In genomic region chr5:33505786-33506185, GRCm38 (mm10) we compare ENCODE assay signal across 17 mouse cellular contexts.
DNase-seq lines count a peak whose midpoint lies in the region; ATAC-seq lines count a peak whose summit lies in the region.
"Had no signal": no experiment of that assay in that cellular context is flagged by ENCODE, and none has a peak within 500 bp of the region (broad histone marks: within the 10 kb centered on the region; RNA-seq: fewer than 3 reads in every experiment).

No protein-coding gene starts in this region.

- no peak overlapping the region for H3K4me2 ChIP-seq in midbrain, embryonic 11.5 days
- no peak overlapping the region for H3K4me2 ChIP-seq in neural tube, embryonic 11.5 days (ENCODE audit: low read depth)

- peaks cover 14% of the 10 kb centered on the region; the same call in 1 of the 2 replicates for H3K27me3 ChIP-seq in midbrain, embryonic 10.5 days (ENCODE audit: low read depth, poor library complexity, severe bottlenecking)
- H3K27me3 ChIP-seq in midbrain, embryonic 11.5 days (ENCODE audit: control insufficient read depth, insufficient read depth, low read length) = no peaks in the 10 kb centered on the region
- peaks cover 7% of the 10 kb centered on the region; the same call in 1 of the 2 replicates for H3K27me3 ChIP-seq in neural tube, embryonic 11.5 days (ENCODE audit: control insufficient read depth, insufficient read depth, low read length)

- peak; percentile 69 for DNase-seq in embryo, embryonic 10 days (ENCODE audit: low spot score)
- DNase-seq in embryo, embryonic 9.5 days (ENCODE audit: extremely low spot score) = no peak
- no peak for DNase-seq in midbrain, embryonic 10.5 days (ENCODE audit: low spot score)
- no peak for DNase-seq in midbrain, embryonic 11.5 days (ENCODE audit: low spot score, missing footprints)
- peak; percentile 76 for DNase-seq in forelimb bud, embryonic 11.5 days (ENCODE audit: low read depth, low spot score)
- DNase-seq in neural tube, embryonic 11.5 days (ENCODE audit: low spot score) = peak; percentile 44
- DNase-seq in layer of hippocampus, adult 11-12 months (ENCODE audit: low spot score) = no peak
- DNase-seq: adrenal gland, adult 8-10 months; cerebellum, adult 9-11 months; heart, adult 18-20 months; heart, postnatal 36 days; lung, postnatal 36 days; spleen, adult 18-20 months had no signal

- peaks cover 64% of the 10 kb centered on the region for H3K4me1 ChIP-seq in midbrain, embryonic 10.5 days
- peaks cover 16% of the 10 kb centered on the region for H3K4me1 ChIP-seq in midbrain, embryonic 11.5 days (ENCODE audit: control insufficient read depth, insufficient read depth, low read length)
- H3K4me1 ChIP-seq in neural tube, embryonic 11.5 days (ENCODE audit: control insufficient read depth, insufficient read depth, low read length) = peaks cover 19% of the 10 kb centered on the region

- WGBS in midbrain, embryonic 10.5 days = 76% methylated on average over 13 of the region's 13 CpGs
- 69% methylated on average over 13 of the region's 13 CpGs for WGBS in midbrain, embryonic 11.5 days
- WGBS in neural tube, embryonic 11.5 days = 24% methylated on average over 13 of the region's 13 CpGs

- ATAC-seq in midbrain, embryonic 11.5 days (ENCODE audit: low FRiP score) = no peak
- ATAC-seq in neural tube, embryonic 11.5 days (ENCODE audit: insufficient read depth, low FRiP score, low TSS enrichment) = no peak
- ATAC-seq in megakaryocyte-erythroid progenitor cell, adult 5-6 weeks (replicated peaks; ENCODE audit: low FRiP score, low TSS enrichment, poor library complexity, severe bottlenecking) = no peak
- ATAC-seq: intestine, embryonic 16.5 days had no signal

- no peak overlapping the region for H3K9ac ChIP-seq in midbrain, embryonic 11.5 days (ENCODE audit: low read length)
- H3K9ac ChIP-seq in neural tube, embryonic 11.5 days (ENCODE audit: low read length) = no peak overlapping the region
- H3K9ac ChIP-seq: liver, embryonic 14.5 days had no signal

- peak overlapping the region; percentile 24 for H3K27ac ChIP-seq in midbrain, embryonic 10.5 days (replicated peaks)
- no peak overlapping the region for H3K27ac ChIP-seq in midbrain, embryonic 11.5 days (ENCODE audit: low read depth, low read length)
- H3K27ac ChIP-seq in neural tube, embryonic 11.5 days (ENCODE audit: low read depth, low read length) = no peak overlapping the region
- H3K27ac ChIP-seq: liver, embryonic 14.5 days had no signal

- H3K4me3 ChIP-seq in midbrain, embryonic 10.5 days = no peak overlapping the region
- H3K4me3 ChIP-seq in midbrain, embryonic 11.5 days (ENCODE audit: low read depth, low read length) = no peak overlapping the region
- H3K4me3 ChIP-seq in neural tube, embryonic 11.5 days (ENCODE audit: low read depth, low read length) = no peak overlapping the region
- H3K4me3 ChIP-seq: erythroblast, embryonic 14.5 days had no signal

- no peaks in the 10 kb centered on the region for H3K36me3 ChIP-seq in midbrain, embryonic 10.5 days
- no peaks in the 10 kb centered on the region for H3K36me3 ChIP-seq in midbrain, embryonic 11.5 days (ENCODE audit: control insufficient read depth, insufficient read depth, low read length)
- H3K36me3 ChIP-seq in neural tube, embryonic 11.5 days (ENCODE audit: control insufficient read depth, insufficient read depth, low read length) = no peaks in the 10 kb centered on the region

- no peaks in the 10 kb centered on the region for H3K9me3 ChIP-seq in midbrain, embryonic 10.5 days (replicated peaks)
- H3K9me3 ChIP-seq in midbrain, embryonic 11.5 days (ENCODE audit: control insufficient read depth, low read length) = no peaks in the 10 kb centered on the region
- no peaks in the 10 kb centered on the region for H3K9me3 ChIP-seq in neural tube, embryonic 11.5 days (ENCODE audit: control insufficient read depth, low read length)

Comparison
In these comparisons a context has a peak if more than half of its experiments do, and no peak if none do; other contexts are left out.
1. DNase-seq: peak in embryo, embryonic 10 days (single experiment), forelimb bud, embryonic 11.5 days (single experiment) and neural tube, embryonic 11.5 days (single experiment); none in embryo, embryonic 9.5 days (single experiment), midbrain, embryonic 10.5 days (single experiment), midbrain, embryonic 11.5 days (single experiment) and layer of hippocampus, adult 11-12 months (single experiment).